Mouse (Mus musculus): ENCODE measurements around the gene Gtf3a.
"Not testable (repeated sequence)": the region's sequence is repeated elsewhere in the genome, so short reads cannot be mapped to it uniquely, and the experiment has no call there.

Gtf3a gene

DNA sequence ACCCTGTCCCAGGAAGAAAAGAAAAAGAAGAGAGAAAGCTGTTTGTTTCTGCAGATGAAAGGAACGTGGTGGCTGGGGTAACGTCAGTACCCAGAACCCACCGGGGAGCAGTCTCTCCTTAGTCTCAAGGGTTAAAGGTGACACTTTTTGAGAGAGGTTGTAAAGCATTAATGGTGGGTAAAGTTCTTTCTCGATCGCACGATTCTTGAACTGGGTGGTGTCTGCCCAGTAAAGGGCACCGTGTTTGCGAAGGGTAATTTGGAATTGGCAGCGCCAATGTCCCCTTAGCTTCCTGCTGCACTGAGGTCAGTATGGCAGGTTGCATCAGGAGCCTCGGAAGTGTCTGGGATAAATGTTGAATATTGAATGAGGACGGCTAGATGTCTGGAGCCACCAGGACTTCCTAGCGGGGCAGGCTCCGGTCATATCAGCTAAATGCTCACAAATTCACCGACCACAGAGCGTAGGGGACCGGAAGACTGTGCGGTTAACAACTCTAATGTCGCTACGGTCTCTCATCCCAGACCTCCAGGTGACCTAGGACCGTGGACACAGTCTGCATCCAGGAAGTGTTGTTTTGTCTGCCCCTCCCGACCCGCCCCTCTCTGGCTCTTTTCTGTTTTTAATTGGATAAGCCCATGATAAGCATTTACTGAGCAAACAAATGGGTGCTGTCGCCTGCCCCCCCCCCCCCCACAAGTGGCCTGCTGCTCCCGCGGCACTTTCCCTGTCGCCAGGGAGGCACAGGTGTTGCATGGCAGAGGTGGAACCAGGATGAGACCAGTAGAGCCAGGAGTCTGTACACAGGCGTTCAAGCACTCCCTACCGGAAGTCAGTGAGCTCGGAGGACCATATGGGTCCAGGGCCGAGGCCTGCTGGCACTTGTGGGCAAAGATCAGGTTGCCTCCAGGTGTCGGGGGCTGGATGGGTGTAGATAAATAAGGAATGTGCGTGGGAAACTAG, 10.6 kb upstream of the Gtf3a start:
- no peak for DNase-seq (ENCODE audit: low spot score in 2 of 2)

DNA sequence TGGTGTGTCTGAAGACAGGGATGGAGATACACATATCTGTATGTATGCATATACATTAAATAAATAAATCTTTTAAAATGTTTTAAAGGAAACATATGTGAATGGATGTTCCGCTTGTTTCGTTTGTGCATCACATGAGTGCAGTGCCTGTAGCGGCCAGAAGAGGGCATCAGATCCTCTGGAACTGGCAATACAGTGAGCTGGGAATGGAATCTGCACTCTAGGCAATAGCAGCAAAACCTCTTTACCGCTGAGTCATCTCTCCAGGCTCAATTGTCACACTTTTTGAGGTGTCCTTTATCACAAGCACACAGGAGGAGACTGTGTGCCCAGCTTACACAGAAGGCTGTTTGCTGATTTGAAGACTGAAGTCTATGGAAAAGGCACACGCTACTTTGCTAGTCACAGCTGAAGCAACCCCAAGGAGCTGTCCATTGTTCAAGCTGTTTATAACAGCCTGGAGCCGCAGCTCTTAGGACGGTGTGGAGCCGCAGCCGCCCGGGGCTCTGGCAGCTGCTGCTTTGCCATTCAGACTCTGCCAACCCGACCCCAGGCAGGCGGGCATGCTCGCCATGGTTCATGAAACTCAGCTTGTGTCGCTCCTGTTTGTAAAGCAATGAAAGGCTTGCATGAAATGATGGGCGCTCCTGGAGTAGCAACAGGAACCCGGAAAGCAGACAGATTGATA, 9.2 kb upstream of the Gtf3a start:
- DNase-seq (ENCODE audit: low spot score in 2 of 2): no peak

DNA sequence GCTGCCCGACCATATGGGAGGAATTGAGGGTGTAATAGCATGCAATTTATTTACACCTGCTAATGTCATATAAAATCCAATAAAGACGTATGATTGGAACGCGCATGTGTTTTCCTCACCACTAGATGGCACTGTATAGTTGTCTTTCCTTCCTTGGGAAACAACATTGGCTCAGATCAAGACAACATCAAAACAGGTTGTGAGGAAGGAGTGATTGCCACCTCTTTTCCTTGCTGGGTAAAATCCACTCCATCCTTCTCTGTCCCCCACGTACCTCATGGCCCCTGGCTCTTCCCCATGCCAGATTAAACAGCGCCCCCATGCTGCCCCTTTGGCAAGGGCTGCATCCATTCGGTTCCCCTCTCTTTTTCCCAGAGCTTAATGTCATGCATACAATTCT, 8.2 kb upstream of the Gtf3a start:
- DNase-seq (ENCODE audit: low spot score in 2 of 2): no peak

DNA sequence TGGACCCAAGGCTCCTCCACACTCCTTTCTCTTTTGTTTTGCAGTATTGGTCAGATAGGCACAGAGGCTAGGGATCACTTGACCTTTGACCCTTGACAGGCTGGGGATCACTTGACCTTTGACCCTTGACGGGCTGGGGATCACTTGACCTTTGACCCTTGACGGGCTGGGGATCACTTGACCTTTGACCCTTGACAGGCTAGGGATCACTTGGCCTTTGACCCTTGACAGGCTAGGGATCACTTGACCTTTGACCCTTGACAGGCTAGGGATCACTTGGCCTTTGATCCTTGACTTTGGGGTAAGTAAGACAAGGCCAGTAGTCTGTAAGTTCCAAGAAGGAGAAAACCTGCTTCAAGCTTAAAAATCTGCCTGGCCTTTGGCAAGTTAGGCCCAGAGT, 6.5 kb upstream of the Gtf3a start:
- not testable (repeated sequence) for DNase-seq (ENCODE audit: low spot score in 2 of 2)

DNA sequence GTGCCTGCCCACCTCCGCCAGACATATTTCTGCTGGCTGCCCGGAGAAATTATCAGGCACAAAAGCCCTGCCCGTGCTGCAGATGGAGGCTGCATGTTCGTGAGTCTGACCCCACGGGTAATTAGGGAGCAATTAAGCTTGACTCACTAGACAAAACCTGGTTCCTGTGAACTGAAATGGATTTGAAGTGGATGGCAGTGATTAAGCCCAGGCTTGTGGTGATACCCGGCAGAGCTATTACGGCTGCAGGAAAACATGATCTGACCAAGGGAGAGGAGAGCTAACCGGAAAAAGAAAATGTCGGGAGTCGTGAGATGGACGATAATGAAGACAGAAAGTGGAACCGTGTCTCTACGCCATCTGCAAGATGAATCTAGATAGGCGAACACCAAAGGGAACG, 5.5 kb upstream of the Gtf3a start:
- DNase-seq (ENCODE audit: low spot score in 2 of 2): no peak

DNA sequence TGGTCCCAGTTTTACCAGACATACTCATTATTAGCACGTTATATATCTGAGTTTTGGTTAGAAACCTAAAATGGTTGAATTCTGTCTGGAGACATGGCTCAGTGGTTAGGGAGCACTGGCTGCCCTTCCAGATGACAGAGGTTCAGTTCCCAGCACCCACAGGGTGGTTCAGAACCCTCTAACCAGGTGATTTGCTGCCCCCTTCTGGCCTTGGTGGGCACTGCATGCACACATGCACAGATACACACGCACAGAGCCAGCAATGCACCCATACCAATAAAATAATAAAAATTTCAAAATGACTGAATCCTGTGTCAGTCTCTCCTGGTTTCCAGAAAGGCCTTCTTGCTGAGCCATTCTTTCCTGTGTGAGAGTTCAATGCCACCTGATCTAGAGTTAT, 3.9 kb upstream of the Gtf3a start:
- no peak for DNase-seq (ENCODE audit: low spot score in 2 of 2)

DNA sequence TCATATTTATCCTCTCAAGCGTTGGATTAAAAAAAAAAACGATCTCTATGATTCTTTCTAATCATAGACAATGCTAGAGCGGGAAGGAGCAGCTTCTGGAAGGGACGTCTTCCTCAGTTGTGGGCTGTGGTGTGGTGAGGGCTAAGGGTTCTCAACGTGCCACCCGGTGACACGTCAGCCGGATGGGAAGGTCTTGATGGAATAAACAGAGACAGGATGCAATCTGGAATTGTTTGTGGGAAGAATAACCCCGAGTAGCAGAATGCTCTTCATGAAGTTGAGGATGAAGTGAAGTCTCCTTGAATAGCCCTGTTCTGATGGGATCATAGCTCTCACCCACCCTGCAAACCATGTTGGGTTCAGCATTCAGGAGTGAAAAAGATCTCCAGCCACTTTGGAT, 1.8 kb upstream of the Gtf3a start:
- no peak for DNase-seq (ENCODE audit: low spot score in 2 of 2)

DNA sequence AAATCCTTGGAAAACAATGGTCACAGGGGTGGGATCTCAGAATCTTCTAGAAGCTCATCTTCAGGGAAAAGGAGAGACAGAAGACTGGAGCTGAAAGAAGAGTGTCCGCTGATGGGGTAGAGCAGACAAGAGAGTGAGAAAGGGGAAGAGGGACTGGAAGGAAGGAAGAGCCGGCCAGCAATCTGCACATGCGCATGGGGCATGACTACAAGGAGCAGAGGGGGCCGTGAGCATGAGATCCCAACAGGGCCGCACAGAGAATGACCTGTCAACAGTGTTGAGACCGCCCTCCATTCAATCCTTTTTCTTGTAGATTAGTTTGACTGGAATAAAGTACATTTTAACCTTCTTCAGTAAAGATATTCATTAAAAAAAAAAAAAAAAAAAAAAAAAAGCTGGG, 960 bp upstream of the Gtf3a start:
- no peak for DNase-seq (ENCODE audit: low spot score in 2 of 2)

DNA sequence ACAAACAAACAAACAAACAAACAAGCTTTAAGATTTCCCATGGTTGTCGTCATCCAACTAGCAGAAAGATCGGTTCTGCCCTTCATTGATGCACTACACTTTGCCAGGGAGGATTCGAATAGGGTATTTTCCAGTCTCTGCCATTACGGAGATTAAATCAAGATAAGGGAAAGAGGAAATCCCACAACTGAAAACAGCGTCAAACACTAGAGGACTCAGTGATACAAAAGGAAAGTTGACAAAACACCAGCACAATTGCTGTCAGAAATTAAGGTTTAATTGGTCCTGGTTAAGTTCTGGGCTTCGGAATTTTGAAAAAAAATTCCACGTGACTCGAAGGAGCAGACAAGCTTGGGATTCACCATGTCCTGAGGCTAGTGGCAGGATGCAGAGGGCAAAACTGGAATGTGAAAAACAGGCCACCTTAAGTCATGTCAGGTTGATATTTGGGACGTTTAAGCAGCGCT, 383 bp upstream of the Gtf3a start:
- DNase-seq (ENCODE audit: low spot score in 2 of 2): no peak

DNA sequence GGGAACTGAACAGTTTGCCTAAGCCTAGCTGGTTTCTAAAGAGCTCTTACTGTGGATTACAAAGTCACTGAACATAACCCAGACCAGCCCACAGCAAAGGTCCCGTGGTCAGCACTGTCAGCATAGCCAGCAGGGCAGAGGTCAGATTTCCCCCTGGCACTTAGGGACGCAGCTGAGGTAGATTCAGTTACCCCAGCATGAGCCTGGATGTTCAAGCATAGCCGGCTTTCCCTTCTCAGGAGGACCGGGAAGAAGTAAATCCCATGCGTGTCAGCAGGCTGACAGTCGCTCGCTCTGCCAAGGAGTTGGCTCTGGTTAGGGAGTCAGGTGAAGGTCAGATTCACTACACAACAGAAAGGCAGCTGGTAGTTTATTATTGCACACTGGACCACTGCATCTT, 6.1 kb downstream of the Gtf3a start:
- no peak for DNase-seq (ENCODE audit: low spot score in 2 of 2)

DNA sequence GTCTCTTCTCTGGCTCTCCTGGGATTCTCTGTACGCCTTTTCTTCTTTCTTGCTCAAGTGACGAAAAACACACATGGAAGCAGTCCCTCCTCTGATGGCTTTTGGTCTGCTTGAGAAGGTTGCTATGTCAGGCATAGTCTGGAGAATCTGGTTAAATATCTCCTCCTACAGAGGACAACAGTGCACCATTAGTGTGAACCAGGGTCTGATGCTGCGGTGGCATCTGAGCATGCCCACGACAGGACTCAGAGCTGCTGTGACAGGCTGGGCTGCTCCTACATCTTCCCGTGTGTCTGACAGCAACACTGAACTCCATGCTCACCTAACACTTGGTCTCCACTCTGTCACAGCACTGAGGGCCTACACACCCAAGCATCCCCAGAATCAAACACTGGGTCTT, 7.2 kb downstream of the Gtf3a start:
- DNase-seq (ENCODE audit: low spot score in 2 of 2): no peak

DNA sequence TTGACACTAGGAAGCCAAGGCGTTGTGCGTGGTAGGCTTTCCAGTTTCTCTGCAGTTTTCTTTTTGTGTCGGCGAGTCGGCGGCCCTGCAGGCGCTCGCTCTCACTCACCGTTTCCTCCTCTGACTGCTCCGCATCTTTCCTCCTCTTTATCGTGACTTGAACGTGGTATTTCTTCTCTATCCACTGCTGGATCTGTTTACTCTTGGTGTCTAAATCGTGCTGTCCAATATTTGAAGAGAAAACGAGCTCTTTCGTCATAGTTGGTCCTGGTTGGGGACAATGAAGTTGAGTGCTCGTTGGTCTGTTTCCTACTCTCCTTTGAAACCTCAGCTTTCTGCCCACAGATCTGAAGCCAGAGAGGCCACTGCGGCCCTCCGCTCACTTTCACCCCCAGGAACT, 8.2 kb downstream of the Gtf3a start:
- DNase-seq (ENCODE audit: low spot score in 2 of 2): no peak

DNA sequence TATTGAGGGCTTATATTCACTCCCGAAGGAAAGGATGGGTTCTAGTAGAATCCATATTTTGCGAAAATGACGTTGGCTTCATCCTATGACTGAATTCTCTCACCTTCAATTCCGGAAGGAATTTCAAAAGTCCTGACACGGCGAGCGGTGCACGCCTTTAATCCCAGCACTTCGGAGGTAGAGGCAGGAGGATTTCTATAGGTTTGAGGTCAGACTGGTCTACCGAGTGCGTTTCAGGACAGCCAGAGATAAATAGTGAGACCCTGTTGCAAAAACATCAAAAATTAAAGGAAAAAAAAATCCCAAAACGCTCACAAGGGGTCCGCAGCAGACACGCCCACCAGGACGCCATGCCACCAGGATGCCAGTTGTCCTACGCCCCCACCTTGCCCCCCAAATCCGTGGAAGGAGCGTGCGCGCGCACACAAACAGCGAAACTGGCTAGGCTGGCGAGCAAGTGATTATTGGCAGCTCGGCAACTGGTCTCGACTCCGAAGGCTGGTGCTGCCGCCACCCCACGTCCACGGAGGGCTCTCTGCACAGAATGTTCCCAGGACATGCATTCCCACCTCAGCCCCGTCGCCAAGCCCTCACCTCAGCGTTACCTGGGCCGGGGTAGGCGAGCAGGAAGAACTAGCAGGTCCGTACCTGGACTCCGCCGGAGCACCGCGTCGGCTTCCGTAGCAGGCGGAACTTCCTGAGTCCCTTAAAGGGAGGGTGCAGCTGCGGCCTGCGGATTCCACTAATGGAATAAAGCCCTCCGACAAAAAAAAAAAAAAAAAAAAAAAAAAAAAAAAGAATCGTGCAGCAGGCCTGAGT, 14.9 kb downstream of the Gtf3a start, which contains the start of gene Mtif3:
Gene Mtif3, minus strand, starts transcription at position 683 of the 819 bp plus-strand sequence.
- peak; percentile 71 to 81 for DNase-seq (ENCODE audit: low spot score in 2 of 2)

DNA sequence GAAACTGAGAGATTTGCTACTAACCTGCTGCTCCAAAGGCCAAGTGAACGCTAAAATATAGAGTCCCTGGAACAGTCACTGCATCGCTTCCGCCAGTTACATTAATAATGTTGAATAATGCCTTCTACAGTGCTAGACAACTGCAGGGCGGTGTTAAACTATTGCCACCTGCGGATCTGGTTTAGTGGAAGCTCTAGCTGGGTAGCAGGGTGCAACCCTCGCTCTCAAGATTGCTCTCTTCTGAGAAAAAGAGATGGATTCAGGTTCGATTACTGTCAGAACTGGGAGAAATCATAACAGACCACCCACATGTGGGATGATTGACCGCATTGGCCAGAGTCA, 15.5 kb downstream of the Gtf3a start:
- DNase-seq (ENCODE audit: low spot score in 2 of 2): no peak

DNA sequence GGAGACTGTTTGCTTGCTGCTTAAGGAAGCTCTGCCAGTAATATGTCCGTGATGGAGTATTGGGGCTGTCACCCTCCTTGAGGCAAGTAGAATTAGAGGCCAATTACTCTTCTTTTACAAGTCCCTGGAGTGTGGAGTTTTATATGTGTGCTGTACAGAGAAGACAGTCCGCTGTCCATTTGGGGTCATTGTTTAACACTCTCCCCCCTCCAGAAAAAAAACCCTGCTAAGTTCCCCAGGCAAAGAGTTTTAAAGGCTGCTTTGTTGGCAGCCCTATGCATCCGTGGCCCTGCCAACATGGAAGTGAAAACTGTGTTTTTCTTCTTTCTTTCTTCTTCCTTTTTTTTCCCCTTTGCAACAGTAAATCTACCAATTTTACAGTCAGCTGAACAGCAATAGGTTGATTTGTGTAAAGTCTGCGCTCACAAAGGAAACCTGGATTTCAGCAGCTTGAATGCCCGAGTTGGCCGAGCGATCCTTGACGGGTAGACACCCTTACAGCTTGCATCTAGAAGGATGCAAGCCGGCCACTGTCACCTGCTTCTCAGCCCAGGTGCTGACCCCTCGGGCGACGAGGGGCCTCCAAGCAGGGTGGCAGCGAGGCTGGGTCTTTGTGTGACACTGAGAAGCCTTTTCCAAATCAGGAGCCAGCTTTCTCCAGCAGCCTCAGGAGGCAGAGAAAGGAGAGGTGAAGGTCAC, 20.4 kb downstream of the Gtf3a start:
- no peak for DNase-seq (ENCODE audit: low spot score in 2 of 2)

DNA sequence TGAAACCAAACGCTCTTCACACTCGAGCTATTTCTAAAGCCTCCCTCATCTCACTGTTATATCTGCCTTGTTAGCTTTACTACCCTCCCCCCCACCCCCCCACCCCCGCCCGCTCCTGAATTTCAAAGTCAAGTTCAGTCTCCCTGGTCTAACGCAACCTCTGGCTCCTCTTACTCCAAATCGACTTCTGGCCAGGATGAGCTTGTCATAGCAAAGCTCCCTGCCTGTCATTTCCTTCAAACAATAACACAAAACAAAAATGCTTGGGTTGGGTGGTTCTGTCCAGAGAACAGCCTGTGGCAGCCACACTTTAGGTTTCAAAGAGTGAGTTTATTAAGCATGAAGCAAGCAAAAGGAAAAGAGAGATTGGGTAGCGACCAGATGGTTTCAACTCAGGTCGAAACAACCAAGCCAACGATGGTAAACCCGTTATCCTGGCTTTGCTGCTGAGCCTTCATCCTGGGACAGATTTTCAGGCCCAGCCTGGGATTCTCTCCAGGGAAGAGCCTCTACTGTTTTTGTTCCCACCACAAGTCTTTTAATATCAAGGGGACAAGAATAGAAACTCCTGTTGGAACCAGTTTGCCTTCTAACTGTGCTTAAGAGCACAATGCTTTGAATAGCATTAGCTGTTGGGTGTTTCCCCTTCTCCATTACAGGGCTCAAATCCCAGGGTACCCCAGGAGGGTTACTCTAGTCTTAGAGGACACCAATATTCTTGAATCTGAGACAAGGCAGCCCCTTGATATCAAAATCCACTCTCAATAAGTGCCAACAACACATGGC, 23.5 kb downstream of the Gtf3a start:
- DNase-seq (ENCODE audit: low spot score in 2 of 2): no peak

DNA sequence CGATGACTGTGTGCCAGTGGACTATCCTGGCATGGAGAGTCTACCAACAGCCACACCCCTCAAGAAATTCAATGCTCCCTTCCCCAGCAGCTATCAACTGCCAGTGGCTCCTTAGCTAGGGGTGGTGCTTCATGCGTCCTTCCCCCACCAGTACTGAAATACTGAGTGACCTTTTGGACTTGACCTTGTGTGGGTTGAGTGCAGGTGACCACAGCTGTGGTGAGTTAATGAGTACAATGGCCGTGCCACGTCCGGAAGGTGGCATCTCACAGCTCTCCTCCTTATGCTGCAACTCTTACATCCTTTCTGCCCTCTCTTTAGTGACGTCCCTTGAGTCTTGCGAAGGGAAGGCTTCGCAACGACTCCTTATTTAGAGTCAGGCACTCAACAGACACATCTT, 24.9 kb downstream of the Gtf3a start:
- DNase-seq (ENCODE audit: low spot score in 2 of 2): no peak

DNA sequence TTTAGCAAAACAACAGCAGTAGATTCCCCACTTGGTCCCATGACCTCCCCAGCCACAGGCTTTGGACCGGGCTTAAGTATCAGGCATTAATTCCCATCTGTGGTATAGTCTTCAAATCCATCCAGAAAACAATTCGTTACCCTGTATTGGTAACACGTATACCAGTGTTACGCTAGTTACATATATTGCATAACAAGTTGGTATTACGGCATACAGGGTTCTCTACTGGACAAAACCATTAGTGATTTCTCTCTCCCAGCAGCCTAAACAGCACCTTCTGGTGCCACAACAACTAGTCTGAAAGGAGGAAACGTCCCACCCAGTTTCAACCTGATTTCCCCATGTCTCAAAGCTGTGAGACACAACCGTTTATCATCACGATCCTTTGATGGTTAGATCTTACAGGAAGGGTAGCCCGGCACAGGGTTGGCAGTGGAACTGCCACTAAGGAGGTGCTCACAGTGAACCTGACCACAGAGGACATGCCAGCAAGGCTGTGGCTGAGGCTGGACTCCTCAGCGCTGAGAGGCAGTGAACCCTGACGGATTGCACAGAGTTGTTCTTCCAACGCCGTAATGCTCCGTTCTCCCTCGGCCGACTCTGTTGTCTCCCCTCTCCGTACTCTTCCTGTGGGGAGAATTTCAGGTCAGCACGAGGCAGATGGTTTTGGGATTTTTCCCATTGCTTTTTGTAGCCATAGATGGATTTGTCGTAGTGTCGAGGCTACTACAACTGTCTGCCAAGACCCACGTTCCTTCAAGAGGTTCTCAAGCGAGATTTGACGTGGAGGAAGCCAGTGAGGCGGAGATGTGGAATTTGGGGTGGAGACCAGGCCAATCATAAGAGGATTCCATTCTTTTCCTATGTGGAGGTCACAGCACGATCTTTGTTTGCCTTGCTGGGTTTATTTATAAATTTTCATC, 25.7 kb downstream of the Gtf3a start:
- no peak for DNase-seq (ENCODE audit: low spot score in 2 of 2)

DNA sequence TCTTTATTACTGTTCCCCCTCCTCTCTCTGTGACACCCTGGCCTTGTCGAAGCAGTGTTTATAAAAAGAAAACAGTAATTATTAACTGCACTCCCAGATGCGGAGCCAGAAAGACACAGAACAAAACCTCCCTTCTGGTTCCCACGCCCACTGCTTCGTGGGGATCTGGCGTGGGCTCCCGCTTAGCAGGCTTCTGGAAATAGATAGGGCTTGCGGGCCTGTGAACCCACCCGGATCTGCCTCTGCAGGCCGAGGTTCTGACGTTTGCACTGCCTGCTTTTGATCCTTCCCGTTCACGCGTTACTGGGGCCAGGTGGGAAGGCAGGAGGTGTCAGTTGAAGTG, 26.3 kb downstream of the Gtf3a start:
- no peak for DNase-seq (ENCODE audit: low spot score in 2 of 2)

DNA sequence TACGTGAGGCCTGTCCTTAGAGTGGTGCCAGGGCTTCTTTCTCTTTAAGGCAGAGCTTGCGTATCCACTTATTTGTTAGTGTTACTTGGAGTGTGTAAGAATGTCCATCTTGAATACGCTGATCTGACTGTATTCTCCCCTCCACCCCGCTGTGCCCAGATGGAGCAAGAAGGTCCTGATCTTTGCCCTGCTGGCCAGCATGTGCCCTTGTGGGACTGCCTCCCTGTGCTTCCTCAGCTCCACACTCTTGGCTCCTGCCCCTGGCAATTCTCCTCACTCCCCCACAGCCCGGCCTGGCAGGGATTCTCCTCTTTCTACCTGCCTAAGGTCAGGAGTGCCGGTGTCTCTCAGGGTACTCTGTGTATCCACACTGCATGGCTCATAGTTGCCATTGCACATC, 32.9 kb downstream of the Gtf3a start:
- DNase-seq (ENCODE audit: low spot score in 2 of 2): no peak
